Mouse (Mus musculus): Measurements from ENCODE around the gene Myh1.

DNA sequence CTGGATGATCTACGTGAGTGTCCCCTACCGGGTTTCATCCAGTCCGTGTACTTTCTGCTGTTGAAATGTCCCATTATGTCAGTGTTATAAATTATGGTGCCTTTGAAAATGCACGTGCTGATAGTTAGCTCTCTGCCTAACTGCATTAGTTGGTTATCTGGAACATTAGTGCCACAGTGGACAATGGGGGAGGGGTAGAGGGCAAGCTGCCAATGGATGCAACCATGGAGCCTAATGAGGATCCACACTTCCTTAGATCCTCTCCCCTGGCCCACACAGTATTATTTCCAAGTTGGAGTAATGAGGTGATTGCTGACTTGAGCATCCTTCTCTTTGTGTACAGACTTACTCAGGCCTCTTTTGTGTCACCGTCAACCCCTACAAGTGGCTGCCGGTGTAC is 41.2 kb downstream of the Myh1 start:
- TF ChIP-seq CTCF (IDR thresholded peaks at IDR 0.05; ENCODE audit: borderline replicate concordance, control insufficient read depth, extremely low read depth, insufficient read depth, low read length, poor library complexity) (no peak), POLR2A (IDR thresholded peaks at IDR 0.05; ENCODE audit: control insufficient read depth, extremely low read depth, insufficient read depth, low read length, poor library complexity) (no peak)

All from thymus, adult 2 months (tissue).